Mouse (Mus musculus) hindbrain, embryonic 14.5 days (tissue): ENCODE measurements around the gene Pom121l2. TPM values are rescaled to one million over a fixed set of nuclear protein-coding genes. Genes with fewer than 3 reads are reported as not detected.

Source experiments
- ATAC-seq: fragments of 200-750 bp; cut with Nextera tagmentation; 2 replicates; pipeline ENCODE4 v1.8.0; 2017; ENCODE audit warnings: moderate number of reproducible peaks, mild to moderate bottlenecking, moderate TSS enrichment, moderate library complexity; ENCODE audit not compliant: low FRiP score
- DNase-seq: peaks from one replicate; pipeline ENCODE4 v3.0.0-alpha.2; 2015; ENCODE audit warnings: low spot score
- H3K27ac ChIP-seq: fragments of 300-500 bp; sonication (generic); 2 replicates; pipeline ENCODE4 v1.5.1; 2014; ENCODE audit warnings: mild to moderate bottlenecking, moderate library complexity
- H3K27me3 ChIP-seq: fragments of 300-500 bp; sonication (generic); 2 replicates; pipeline ENCODE4 v1.6.1; 2014; ENCODE audit warnings: mild to moderate bottlenecking, low read length, mixed read lengths; ENCODE audit not compliant: control insufficient read depth, insufficient read depth
- H3K36me3 ChIP-seq: fragments of 300-500 bp; sonication (generic); replicated peaks from 2 replicates; pipeline ENCODE4 v1.6.1; 2014; ENCODE audit not compliant: control insufficient read depth, insufficient read depth
- H3K4me1 ChIP-seq: fragments of 300-500 bp; sonication (generic); replicated peaks from 2 replicates; pipeline ENCODE4 v1.6.1; 2014; ENCODE audit warnings: antibody characterized with exemption, low read length, mixed read lengths; ENCODE audit not compliant: control insufficient read depth, insufficient read depth
- H3K4me2 ChIP-seq: fragments of 300-500 bp; sonication (generic); replicated peaks from 2 replicates; pipeline ENCODE4 v1.6.1; 2014; ENCODE audit warnings: mild to moderate bottlenecking, moderate library complexity
- H3K4me3 ChIP-seq: fragments of 300-500 bp; sonication (generic); replicated peaks from 2 replicates; pipeline ENCODE4 v1.5.1; 2014; ENCODE audit warnings: mild to moderate bottlenecking, low read length
- H3K9ac ChIP-seq: fragments of 300-500 bp; sonication (generic); 2 replicates; pipeline ENCODE4 v1.6.1; 2014
- H3K9me3 ChIP-seq: fragments of 300-500 bp; sonication (generic); 2 replicates; pipeline ENCODE4 v1.6.1; 2016; ENCODE audit warnings: low read length; ENCODE audit not compliant: control insufficient read depth
- WGBS: fragments of 180-500 bp; shearing (Covaris S2); extraction: QIAGEN DNeasy Blood & Tissue Kit; methylation state at CpG from one replicate; pipeline ENCODE4 v1.1.7; 2014; 5-methylcytosine and 5-hydroxymethylcytosine counted together
- polyA plus RNA-seq: library from polyadenylated mRNA; unstranded; fragments of >200 nt; fragmentation: Nextera tagmentation; extraction: Ambion mirVana; gene quantifications from 2 replicates; pipeline ENCODE4 v1.2.1, GENCODE M21; 2014

Pom121l2 gene
- polyA plus RNA-seq = not detected in 2 replicates

- H3K27me3 ChIP-seq = peaks cover 79% of the 10 kb centered on the region
- WGBS = 1% methylated on average over 57 of the region's 58 CpGs
- peak; percentile 35 for DNase-seq
Observed at GRCm38 (mm10) chr13:21980981-21981802, at the start of gene Pom121l2. TSS of gene Pom121l2 (plus strand) at chr13:21981194.

DNA sequence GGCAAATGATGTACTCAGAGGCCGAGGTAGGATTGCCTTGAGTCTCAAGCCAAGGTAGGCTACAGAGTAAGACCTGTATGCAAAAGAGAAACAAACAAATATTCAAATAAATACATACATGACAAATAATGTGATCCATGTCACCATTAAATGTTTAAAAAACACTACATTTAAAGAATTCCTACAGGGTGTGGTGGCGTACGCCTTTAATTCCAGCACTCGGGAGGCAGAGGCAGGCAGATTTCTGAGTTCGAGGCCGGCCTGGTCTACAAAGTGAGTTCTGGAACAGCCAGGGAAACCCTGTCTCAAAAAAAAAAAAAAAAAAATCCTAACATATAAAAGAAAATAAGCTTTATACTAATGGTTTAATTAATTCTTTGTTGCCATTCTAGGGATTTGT is 49.3 kb upstream of the Pom121l2 start:
- no peak for DNase-seq
- Histone ChIP-seq H3K27me3 (peaks cover 13% of the 10 kb centered on the region), H3K36me3 (no peaks in the 10 kb centered on the region), H3K4me3 (no peak overlapping the region), H3K27ac (no peak overlapping the region), H3K9me3 (no peaks in the 10 kb centered on the region), H3K4me1 (no peaks in the 10 kb centered on the region), H3K9ac (no peak overlapping the region), H3K4me2 (no peak overlapping the region)
- WGBS = 48% methylated on average over 6 of the region's 6 CpGs
- no peak for ATAC-seq

More at GRCm38 (mm10) chr13:21980981-21981802, at the start of gene Pom121l2:
- H3K36me3 ChIP-seq = no peaks in the 10 kb centered on the region
- peak within 1 kb of the TSS; percentile 50 for H3K4me3 ChIP-seq
- H3K27ac ChIP-seq = no peak within 1 kb of the TSS
- no peaks in the 10 kb centered on the region for H3K9me3 ChIP-seq
- 0 out of 2 replicates have a peak, but pooled peaks cover 4% of the 10 kb centered on the region for H3K4me1 ChIP-seq
- peak within 1 kb of the TSS; percentile 60 for H3K9ac ChIP-seq
- H3K4me2 ChIP-seq = peak within 1 kb of the TSS; percentile 92
- ATAC-seq = peak; percentile 59; the same call in 1 of the 2 replicates

DNA sequence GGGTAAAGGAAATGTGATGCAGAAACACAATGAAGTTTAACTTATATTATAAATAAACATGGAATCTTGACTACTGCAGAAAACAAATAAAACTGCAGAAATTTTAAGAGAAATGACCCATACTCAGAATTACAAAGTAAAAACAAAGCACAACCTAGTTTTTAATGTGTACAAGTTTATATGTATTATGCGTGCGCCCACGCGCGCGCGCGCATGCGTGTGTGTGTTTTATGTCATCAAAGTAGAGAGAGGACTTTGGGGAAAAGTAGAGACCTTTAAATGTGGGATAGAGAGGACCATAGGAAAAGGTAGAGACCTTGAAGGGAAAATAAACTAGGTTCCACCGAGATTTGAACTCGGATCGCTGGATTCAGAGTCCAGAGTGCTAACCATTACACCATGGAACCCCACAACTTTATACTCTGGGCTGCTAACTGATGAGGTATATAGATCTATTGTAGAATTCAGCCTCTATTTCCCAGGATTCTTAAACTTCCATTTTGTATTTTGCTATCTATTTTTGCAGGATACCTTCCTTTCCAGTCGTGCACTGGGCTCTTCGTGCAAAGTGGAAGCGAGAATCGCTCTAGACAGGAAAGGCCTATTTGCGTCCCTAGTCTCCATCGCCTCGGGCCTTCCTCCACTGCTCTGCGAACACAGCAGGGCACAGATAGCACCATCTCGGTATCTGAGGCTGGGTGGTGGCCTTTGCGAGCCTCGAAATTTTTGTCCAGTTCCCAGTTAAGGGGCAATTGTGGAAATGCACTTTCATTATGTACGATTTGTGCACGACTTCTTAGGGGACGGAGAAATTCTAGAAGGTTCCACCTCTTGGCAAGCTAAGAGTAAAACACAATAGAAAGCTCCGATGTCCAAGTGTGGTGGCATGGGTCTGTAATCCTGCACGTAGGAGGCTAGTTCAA is 47.1 kb upstream of the Pom121l2 start:
- peak overlapping the region; percentile 31 for H3K4me2 ChIP-seq
- H3K36me3 ChIP-seq = no peaks in the 10 kb centered on the region
- no peak for ATAC-seq
- WGBS = 8% methylated on average over 28 of the region's 28 CpGs
- no peak for DNase-seq
- no peak overlapping the region for H3K9ac ChIP-seq
- H3K9me3 ChIP-seq = no peaks in the 10 kb centered on the region
- no peak overlapping the region for H3K4me3 ChIP-seq
- no peak overlapping the region for H3K27ac ChIP-seq
- peaks cover 23% of the 10 kb centered on the region for H3K27me3 ChIP-seq
- no peaks in the 10 kb centered on the region for H3K4me1 ChIP-seq

DNA sequence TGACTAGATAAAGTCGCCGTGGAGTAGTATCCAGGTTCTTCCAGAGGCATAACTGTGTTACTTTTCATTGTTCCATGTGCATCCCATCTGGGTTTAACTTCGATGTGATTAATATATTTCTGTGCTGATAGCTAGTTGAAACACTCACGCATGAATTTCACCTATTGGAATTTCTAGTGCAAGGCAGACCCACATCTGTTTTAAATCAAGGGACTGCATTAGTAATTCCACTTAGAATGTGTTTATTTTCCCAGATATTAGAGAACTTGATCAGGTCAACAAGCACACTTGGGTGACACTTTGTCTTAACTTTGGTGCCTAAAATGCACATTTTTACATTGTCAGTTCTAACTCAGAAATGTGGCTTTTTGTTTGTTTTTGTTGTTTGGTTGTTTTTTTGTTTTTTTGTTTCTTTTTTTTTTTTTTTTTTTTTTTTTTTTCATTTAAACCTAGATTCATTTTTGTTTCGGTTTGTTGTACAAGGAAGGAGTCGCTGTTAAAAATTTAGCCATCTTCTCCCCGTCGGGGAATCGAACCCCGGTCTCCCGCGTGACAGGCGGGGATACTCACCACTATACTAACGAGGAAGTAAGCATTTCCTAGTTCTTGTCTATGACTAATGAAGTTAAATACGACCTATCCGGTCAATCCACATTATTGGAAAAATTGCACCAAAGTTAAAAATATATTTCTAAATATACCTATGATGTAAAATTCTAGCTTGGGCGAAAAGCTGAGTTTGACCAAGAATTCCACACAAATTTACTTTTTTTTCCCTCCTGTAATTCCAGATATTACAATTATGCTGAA is 45.8 kb upstream of the Pom121l2 start:
- peak overlapping the region; percentile 27; the same call in 1 of the 2 replicates for H3K4me2 ChIP-seq
- peaks cover 23% of the 10 kb centered on the region for H3K27me3 ChIP-seq
- DNase-seq (peak; percentile 75), ATAC-seq (no peak)
- no peak overlapping the region for H3K9ac ChIP-seq
- no peaks in the 10 kb centered on the region for H3K9me3 ChIP-seq
- no peaks in the 10 kb centered on the region for H3K4me1 ChIP-seq
- no peak overlapping the region for H3K4me3 ChIP-seq
- H3K36me3 ChIP-seq = no peaks in the 10 kb centered on the region
- no peak overlapping the region for H3K27ac ChIP-seq
- WGBS = 13% methylated on average over 17 of the region's 17 CpGs

DNA sequence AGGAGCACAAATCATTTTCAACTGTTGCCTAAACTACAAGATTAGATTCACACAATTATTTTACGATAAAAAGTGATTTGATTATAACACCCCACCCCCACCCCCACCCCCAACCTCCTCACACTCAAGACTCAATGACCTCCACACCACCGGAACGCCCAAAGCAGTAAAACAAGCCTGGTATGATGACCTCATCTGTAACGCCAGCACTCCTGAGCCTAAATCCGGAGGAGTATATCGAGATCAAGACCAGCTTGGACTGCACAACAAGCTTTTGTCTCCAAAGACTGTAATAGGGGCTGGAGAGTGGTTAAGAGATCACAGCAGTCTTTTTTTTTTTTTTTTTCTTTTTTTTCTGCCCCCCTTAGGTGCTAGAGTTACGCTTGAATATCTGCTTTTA is 45.2 kb upstream of the Pom121l2 start:
- peak overlapping the region; percentile 27; the same call in 1 of the 2 replicates for H3K4me2 ChIP-seq
- 8% methylated on average over 7 of the region's 7 CpGs for WGBS
- no peaks in the 10 kb centered on the region for H3K9me3 ChIP-seq
- peaks cover 23% of the 10 kb centered on the region for H3K27me3 ChIP-seq
- DNase-seq (no peak), ATAC-seq (no peak)
- H3K4me1 ChIP-seq = no peaks in the 10 kb centered on the region
- no peak overlapping the region for H3K4me3 ChIP-seq
- H3K36me3 ChIP-seq = no peaks in the 10 kb centered on the region
- H3K9ac ChIP-seq = no peak overlapping the region
- no peak overlapping the region for H3K27ac ChIP-seq

- no peak overlapping the region for H3K4me3 ChIP-seq
- H3K27ac ChIP-seq = no peak overlapping the region
- no peaks in the 10 kb centered on the region for H3K4me1 ChIP-seq
- H3K9me3 ChIP-seq = no peaks in the 10 kb centered on the region
- H3K36me3 ChIP-seq = no peaks in the 10 kb centered on the region
- peak overlapping the region; percentile 12; the same call in 1 of the 2 replicates for H3K4me2 ChIP-seq
- ATAC-seq (no peak), DNase-seq (no peak)
- H3K9ac ChIP-seq = no peak overlapping the region
- peaks cover 23% of the 10 kb centered on the region for H3K27me3 ChIP-seq
- 3% methylated on average over 17 of the region's 17 CpGs for WGBS
Observed at GRCm38 (mm10) chr13:21936968-21937367, 44.0 kb upstream of the Pom121l2 start.

DNA sequence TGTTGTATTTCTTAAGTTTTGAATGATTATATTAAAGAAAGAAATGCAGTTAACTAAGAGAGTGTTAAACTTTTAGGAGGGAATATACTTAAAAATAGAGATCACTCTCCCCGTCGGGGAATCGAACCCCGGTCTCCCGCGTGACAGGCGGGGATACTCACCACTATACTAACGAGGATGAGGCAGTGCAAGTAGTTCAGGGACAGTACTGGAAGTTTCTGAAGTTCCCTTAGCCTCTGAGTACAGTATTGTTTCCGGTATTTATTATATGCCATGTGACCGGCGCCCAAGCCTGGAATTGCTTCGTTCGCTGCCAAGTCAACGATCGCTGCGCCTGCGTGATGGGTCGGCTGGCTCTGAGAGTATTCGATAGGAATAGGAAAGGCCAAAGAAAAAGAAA is 40.8 kb upstream of the Pom121l2 start:
- H3K4me3 ChIP-seq = peak overlapping the region; percentile 45
- H3K27me3 ChIP-seq = peaks cover 15% of the 10 kb centered on the region
- H3K4me2 ChIP-seq = peak overlapping the region; percentile 55
- H3K27ac ChIP-seq = 0 out of 2 replicates have a peak overlapping the region, but pooled peaks have one; percentile 40
- under 1% methylated on average over 19 of the region's 19 CpGs for WGBS
- H3K4me1 ChIP-seq = no peaks in the 10 kb centered on the region
- ATAC-seq (peak; percentile 85), DNase-seq (peak; percentile 99)
- no peaks in the 10 kb centered on the region for H3K36me3 ChIP-seq
- H3K9me3 ChIP-seq = no peaks in the 10 kb centered on the region
- H3K9ac ChIP-seq = peak overlapping the region; percentile 50

DNA sequence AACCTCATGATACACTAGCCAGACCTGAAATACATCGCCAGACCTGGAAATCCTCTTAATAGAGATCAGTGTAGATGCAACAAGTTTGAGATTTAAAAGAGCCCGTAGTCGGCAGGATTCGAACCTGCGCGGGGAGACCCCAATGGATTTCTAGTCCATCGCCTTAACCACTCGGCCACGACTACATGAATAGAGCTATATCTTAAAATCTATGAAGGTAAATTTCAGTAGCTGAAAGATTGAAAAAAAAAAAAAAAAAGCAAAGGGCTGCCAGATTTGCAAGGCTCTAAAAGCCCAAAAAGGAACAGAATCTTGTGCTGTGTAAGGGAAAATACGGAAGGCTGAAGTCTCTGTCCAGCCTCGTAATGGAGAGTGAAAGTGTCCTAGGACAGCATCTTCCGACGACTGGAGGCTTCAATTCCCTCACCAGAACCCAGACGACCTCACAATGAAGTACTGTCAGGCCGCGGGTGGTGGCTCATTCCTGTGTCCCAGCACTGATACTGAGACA is 40.1 kb upstream of the Pom121l2 start:
- Histone ChIP-seq H3K36me3 (no peaks in the 10 kb centered on the region), H3K27ac (0 out of 2 replicates have a peak overlapping the region, but pooled peaks have one; percentile 40), H3K4me3 (peak overlapping the region; percentile 45), H3K4me1 (peaks cover under 1% of the 10 kb centered on the region; the same call in 1 of the 2 replicates), H3K9me3 (no peaks in the 10 kb centered on the region), H3K4me2 (peak overlapping the region; percentile 55), H3K27me3 (peaks cover 15% of the 10 kb centered on the region), H3K9ac (peak overlapping the region; percentile 50)
- ATAC-seq = peak; percentile 52
- peak; percentile 85 for DNase-seq
- WGBS = under 1% methylated on average over 16 of the region's 16 CpGs
